Mouse (Mus musculus) liver, adult 2 months (tissue): ENCODE data around the gene F12.

Experiments
- CTCF ChIP-seq: fragments of 200-500 bp; IDR thresholded peaks from 2 replicates; pipeline ENCODE4 v1.5.1; 2011; ENCODE audit warnings: low read depth, low read length, control low read depth
- POLR2A ChIP-seq: fragments of 200-500 bp; IDR thresholded peaks from 2 replicates; pipeline ENCODE4 v1.6.1; 2011; ENCODE audit warnings: low read length, control low read depth; ENCODE audit not compliant: insufficient read depth; ENCODE audit errors: extremely low read depth

- TF ChIP-seq CTCF: no peak
- no peak for TF ChIP-seq POLR2A
Measured at GRCm38 (mm10) chr13:55470372-55470771, 43.8 kb upstream of the F12 start.
